In the genomic region with DNA sequence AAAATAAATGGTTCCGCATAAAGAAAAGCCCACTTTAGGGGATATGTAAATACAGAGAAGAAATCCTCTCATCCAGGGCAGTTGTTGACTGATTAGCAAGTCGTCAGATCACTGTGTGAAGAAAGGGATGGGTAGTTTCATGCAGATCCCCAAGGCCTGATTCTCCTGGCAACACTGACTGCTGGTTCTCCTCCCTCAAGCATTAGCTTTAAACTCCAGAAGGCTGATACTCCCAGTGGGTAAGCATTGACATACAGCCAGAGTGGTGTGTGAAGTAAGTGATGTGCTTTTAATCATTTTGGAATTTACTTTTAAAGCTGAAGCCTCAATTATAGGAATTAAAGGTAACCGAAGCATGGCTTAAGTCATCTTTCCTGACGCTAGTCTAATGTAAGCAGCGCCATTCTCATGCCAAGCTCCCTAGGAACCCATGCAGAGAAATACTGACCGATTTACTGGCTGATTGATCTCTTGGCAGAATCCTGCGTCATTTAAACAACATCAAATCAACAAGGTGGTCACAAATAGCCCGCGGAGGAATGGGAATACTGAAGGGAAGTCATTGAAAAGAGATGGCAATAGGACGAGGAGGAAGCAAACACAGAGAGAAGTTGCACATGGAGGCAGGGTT, we compare ENCODE assay signal across 27 mouse cellular contexts.
DNase-seq lines count a peak whose midpoint lies in the region; ATAC-seq and TF ChIP-seq lines count a peak whose summit lies in the region.
"Had no signal": no experiment of that assay in that cellular context is flagged by ENCODE, and none has a peak within 500 bp of the region (broad histone marks: within the 10 kb centered on the region; RNA-seq: fewer than 3 reads in every experiment).

No protein-coding gene starts in this region.

- no peaks in the 10 kb centered on the region for H3K36me3 ChIP-seq in hindbrain, embryonic 15.5 days
- no peaks in the 10 kb centered on the region for H3K36me3 ChIP-seq in hindbrain, embryonic 12.5 days
- H3K36me3 ChIP-seq in hindbrain, embryonic 16.5 days (ENCODE audit: control insufficient read depth, insufficient read depth, low read length), result no peaks in the 10 kb centered on the region
- H3K36me3 ChIP-seq: heart, embryonic 13.5 days; kidney, embryonic 15.5 days; limb, embryonic 12.5 days; liver, embryonic 13.5 days had no signal

- peak; percentile 48 to 62 for DNase-seq in cerebellum, postnatal 10 days
- no peak for DNase-seq in cerebellum, adult 11 months
- peak; percentile 45 for DNase-seq in brain, embryonic 14.5 days (ENCODE audit: low read depth)
- no peak for DNase-seq in right cerebral cortex, postnatal 36 days (ENCODE audit: low spot score in 2 of 2)
- DNase-seq in ovary, adult 18-20 months (ENCODE audit: low spot score), result no peak
- DNase-seq: adrenal gland, adult 8-10 months; cerebellum, adult 18-20 months; heart, adult 11 months; heart, postnatal 36 days; kidney, postnatal 4 days; layer of hippocampus, adult 9-11 months; liver, embryonic 13.5 days; lung, embryonic 14.5 days; lung, postnatal 36 days; thymus, adult 2 months had no signal

- H3K9ac ChIP-seq in hindbrain, embryonic 15.5 days, result no peak overlapping the region
- no peak overlapping the region for H3K9ac ChIP-seq in hindbrain, embryonic 12.5 days
- H3K9ac ChIP-seq in hindbrain, embryonic 16.5 days (ENCODE audit: low read depth, low read length), result no peak overlapping the region
- H3K9ac ChIP-seq: forebrain, embryonic 13.5 days; heart, embryonic 13.5 days; kidney, embryonic 15.5 days; limb, embryonic 12.5 days; liver, embryonic 13.5 days; lung, embryonic 14.5 days had no signal

- H3K4me3 ChIP-seq in hindbrain, embryonic 15.5 days, result no peak overlapping the region
- H3K4me3 ChIP-seq in hindbrain, embryonic 12.5 days, result no peak overlapping the region
- H3K4me3 ChIP-seq in hindbrain, embryonic 16.5 days (ENCODE audit: low read length), result no peak overlapping the region
- H3K4me3 ChIP-seq: erythroblast, embryonic 14.5 days; forebrain, embryonic 13.5 days; heart, embryonic 13.5 days; kidney, embryonic 15.5 days; limb, embryonic 12.5 days; liver, embryonic 13.5 days; myocyte had no signal

- TF ChIP-seq CTCF in brain, embryonic 14.5 days (IDR thresholded peaks at IDR 0.05; ENCODE audit: borderline replicate concordance, extremely low read depth, insufficient read depth, insufficient read length), result no peak

- no peak overlapping the region for H3K4me2 ChIP-seq in hindbrain, embryonic 15.5 days
- H3K4me2 ChIP-seq in hindbrain, embryonic 12.5 days (replicated peaks), result no peak overlapping the region
- H3K4me2 ChIP-seq in hindbrain, embryonic 16.5 days (ENCODE audit: low read length), result no peak overlapping the region
- H3K4me2 ChIP-seq: forebrain, embryonic 13.5 days; heart, embryonic 13.5 days; kidney, embryonic 15.5 days; limb, embryonic 12.5 days; liver, embryonic 13.5 days; lung, embryonic 14.5 days had no signal

- no peaks in the 10 kb centered on the region for H3K27me3 ChIP-seq in hindbrain, embryonic 15.5 days
- H3K27me3 ChIP-seq in hindbrain, embryonic 12.5 days, result no peaks in the 10 kb centered on the region
- no peaks in the 10 kb centered on the region for H3K27me3 ChIP-seq in hindbrain, embryonic 16.5 days (replicated peaks; ENCODE audit: control insufficient read depth, insufficient read depth, low read length)
- H3K27me3 ChIP-seq: forebrain, embryonic 13.5 days; heart, embryonic 13.5 days; kidney, embryonic 15.5 days; limb, embryonic 12.5 days; liver, embryonic 13.5 days had no signal

- 51% methylated on average over 10 of the region's 10 CpGs for WGBS in hindbrain, embryonic 15.5 days
- 65% methylated on average over 10 of the region's 10 CpGs for WGBS in hindbrain, embryonic 12.5 days
- 52% methylated on average over 10 of the region's 10 CpGs for WGBS in hindbrain, embryonic 16.5 days

- H3K27ac ChIP-seq in hindbrain, embryonic 15.5 days (replicated peaks), result no peak overlapping the region
- no peak overlapping the region for H3K27ac ChIP-seq in hindbrain, embryonic 12.5 days
- no peak overlapping the region for H3K27ac ChIP-seq in hindbrain, embryonic 16.5 days (ENCODE audit: low read depth, low read length)
- H3K27ac ChIP-seq: forebrain, embryonic 13.5 days; heart, embryonic 13.5 days; kidney, embryonic 15.5 days; limb, embryonic 12.5 days; liver, embryonic 13.5 days had no signal

- H3K9me3 ChIP-seq in hindbrain, embryonic 15.5 days, result no peaks in the 10 kb centered on the region
- no peaks in the 10 kb centered on the region for H3K9me3 ChIP-seq in hindbrain, embryonic 12.5 days (replicated peaks)
- no peaks in the 10 kb centered on the region for H3K9me3 ChIP-seq in hindbrain, embryonic 16.5 days (ENCODE audit: control insufficient read depth, low read length)
- H3K9me3 ChIP-seq: forebrain, embryonic 13.5 days; heart, embryonic 13.5 days; kidney, embryonic 15.5 days; limb, embryonic 12.5 days; liver, embryonic 13.5 days had no signal

- TF ChIP-seq POLR2A in brain, embryonic 14.5 days (IDR thresholded peaks at IDR 0.05; ENCODE audit: borderline replicate concordance, extremely low read depth, insufficient read depth, insufficient read length, poor library complexity, severe bottlenecking), result no peak

- no peaks in the 10 kb centered on the region for H3K4me1 ChIP-seq in hindbrain, embryonic 15.5 days (replicated peaks)
- H3K4me1 ChIP-seq in hindbrain, embryonic 12.5 days, result no peaks in the 10 kb centered on the region
- no peaks in the 10 kb centered on the region for H3K4me1 ChIP-seq in hindbrain, embryonic 16.5 days (ENCODE audit: control insufficient read depth, insufficient read depth, low read depth, low read length)
- H3K4me1 ChIP-seq: forebrain, embryonic 13.5 days; heart, embryonic 13.5 days; kidney, embryonic 15.5 days; limb, embryonic 12.5 days; liver, embryonic 13.5 days had no signal

- ATAC-seq in hindbrain, embryonic 15.5 days (ENCODE audit: low FRiP score, low read depth), result peak; percentile 48; the same call in 1 of the 2 replicates
- no peak for ATAC-seq in hindbrain, embryonic 12.5 days (ENCODE audit: low FRiP score)
- peak; percentile 71 for ATAC-seq in hindbrain, embryonic 16.5 days
- ATAC-seq: CD4-positive, CD25-positive, alpha-beta regulatory T cell, adult 4 months; forebrain, embryonic 13.5 days; intestine, embryonic 16.5 days; Patski had no signal

Comparison
In these comparisons a context has a peak if more than half of its experiments do, and no peak if none do; other contexts are left out.
1. DNase-seq: peak in cerebellum, postnatal 10 days (2 of 2) and brain, embryonic 14.5 days (single experiment); none in cerebellum, adult 11 months (single experiment), right cerebral cortex, postnatal 36 days (0 of 2) and ovary, adult 18-20 months (single experiment).